Mouse (Mus musculus) C2C12 (cell line): ENCODE data around the gene Ggcx. TPM values are rescaled to one million over a fixed set of nuclear protein-coding genes. Genes with fewer than 3 reads are reported as not detected.

ENCODE experiments used
- H3K27me3 ChIP-seq: one replicate; pipeline ENCODE4 v1.6.1; 2011; ENCODE audit not compliant: control insufficient read depth, insufficient read depth, insufficient read length
- H3K36me3 ChIP-seq: one replicate; pipeline ENCODE4 v1.6.1; 2011; ENCODE audit not compliant: control insufficient read depth, insufficient read depth
- H3K4me3 ChIP-seq: one replicate; pipeline ENCODE4 v1.5.1; 2011; ENCODE audit warnings: mild to moderate bottlenecking, control low read depth; ENCODE audit not compliant: poor library complexity, insufficient read depth, severe bottlenecking
- H3K79me2 ChIP-seq: one replicate; pipeline ENCODE4 v1.6.1; 2011; ENCODE audit not compliant: control insufficient read depth, insufficient read depth
- H3K79me3 ChIP-seq: one replicate; pipeline ENCODE4 v1.6.1; 2011; ENCODE audit warnings: low read depth, control low read depth
- H3ac ChIP-seq: one replicate; pipeline ENCODE3; 2011; ENCODE audit warnings: low read depth; ENCODE audit not compliant: control insufficient read depth, insufficient read length
- CEBPB ChIP-seq: IDR thresholded peaks from one replicate; pipeline ENCODE4 v1.6.1; 2011; ENCODE audit warnings: low read depth, mild to moderate bottlenecking, control low read depth, moderate library complexity
- CTCF ChIP-seq: IDR thresholded peaks from one replicate; pipeline ENCODE4 v1.5.1; 2011; ENCODE audit not compliant: control insufficient read depth, insufficient read depth, insufficient read length
- FOSL1 ChIP-seq: IDR thresholded peaks from one replicate; pipeline ENCODE4 v1.8.0; 2011; ENCODE audit warnings: mild to moderate bottlenecking, low read length; ENCODE audit not compliant: poor library complexity, insufficient read depth, severe bottlenecking
- MAX ChIP-seq: IDR thresholded peaks from one replicate; pipeline ENCODE4 v1.6.1; 2011; ENCODE audit warnings: mild to moderate bottlenecking, control low read depth
- MYOD1 ChIP-seq: IDR thresholded peaks from one replicate; pipeline ENCODE4 v1.6.1; 2011; ENCODE audit warnings: low read depth; ENCODE audit not compliant: control insufficient read depth, insufficient read length
- MYOG ChIP-seq: IDR thresholded peaks from one replicate; pipeline ENCODE4 v1.6.1; 2011; ENCODE audit not compliant: control insufficient read depth, insufficient read length; ENCODE audit errors: extremely low read depth
- USF1 ChIP-seq: IDR thresholded peaks from one replicate; pipeline ENCODE4 v1.6.1; 2011; ENCODE audit warnings: low read depth, mild to moderate bottlenecking, control low read depth, moderate library complexity
- polyA plus RNA-seq: library from polyadenylated mRNA; unstranded; fragments of >200 nt; fragmentation: generic; extraction: Trizol; gene quantifications from one replicate; pipeline ENCODE4 v1.2.1, GENCODE M21; 2012; ENCODE audit warnings: missing spikeins

Ggcx gene
- polyA plus RNA-seq, 1 experiment = 12.2 TPM

DNA sequence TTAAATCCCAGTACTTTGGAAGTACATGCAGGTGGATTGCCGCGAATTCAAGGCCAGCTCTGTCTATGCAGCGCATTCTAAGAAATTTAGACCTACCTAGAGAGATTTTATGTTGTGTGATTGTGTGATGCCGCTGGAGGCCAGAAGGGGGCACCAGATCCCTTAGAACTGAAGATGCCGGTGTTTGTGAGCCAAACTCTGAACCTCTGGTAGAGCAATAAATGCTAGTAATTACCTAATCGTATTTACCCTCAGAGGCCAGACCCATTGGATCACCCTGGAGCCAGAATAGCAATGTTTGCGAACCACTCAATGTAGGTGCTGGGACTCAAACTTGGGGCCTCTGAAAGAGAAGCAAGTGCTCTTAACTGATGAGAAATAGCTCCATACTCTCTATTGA is 12.2 kb upstream of the Ggcx start:
- H3K36me3 ChIP-seq = no peaks in the 10 kb centered on the region
- no peak overlapping the region for H3ac ChIP-seq
- H3K27me3 ChIP-seq = no peaks in the 10 kb centered on the region
- no peak overlapping the region for H3K4me3 ChIP-seq
- TF ChIP-seq MYOG = no peak
- no peak for TF ChIP-seq USF1
- no peak for TF ChIP-seq MYOD1
- no peak for TF ChIP-seq CEBPB
- TF ChIP-seq FOSL1 = no peak
- TF ChIP-seq MAX = no peak
- peak; percentile 5 for TF ChIP-seq CTCF
- H3K79me3 ChIP-seq = no peaks in the 10 kb centered on the region
- no peaks in the 10 kb centered on the region for H3K79me2 ChIP-seq

DNA sequence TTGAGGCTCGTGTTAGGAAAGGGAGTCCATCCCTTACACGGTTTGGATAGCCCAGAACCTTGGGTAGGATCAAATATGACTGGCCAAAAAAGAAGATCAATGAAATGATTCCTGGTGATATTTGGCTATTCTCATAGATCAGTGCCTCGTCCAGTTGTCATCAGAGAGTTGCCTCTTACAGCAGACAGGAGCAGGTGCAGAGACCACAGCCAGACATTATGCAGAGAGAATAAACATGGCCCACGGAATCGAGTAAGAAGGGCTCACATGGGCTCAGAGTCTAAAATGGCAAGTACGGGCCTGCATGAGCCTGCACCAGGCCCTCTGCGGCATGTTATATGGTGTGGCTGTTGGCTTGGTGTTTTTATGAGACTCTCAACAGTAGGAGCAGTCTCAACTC is 8.8 kb upstream of the Ggcx start:
- TF ChIP-seq USF1 = no peak
- TF ChIP-seq CTCF = no peak
- no peak for TF ChIP-seq MYOG
- no peak for TF ChIP-seq CEBPB
- TF ChIP-seq FOSL1 = no peak
- TF ChIP-seq MAX = no peak
- no peak for TF ChIP-seq MYOD1
- no peaks in the 10 kb centered on the region for H3K79me2 ChIP-seq
- H3ac ChIP-seq = no peak overlapping the region
- H3K79me3 ChIP-seq = no peaks in the 10 kb centered on the region
- H3K27me3 ChIP-seq = no peaks in the 10 kb centered on the region
- H3K4me3 ChIP-seq = no peak overlapping the region
- H3K36me3 ChIP-seq = no peaks in the 10 kb centered on the region

DNA sequence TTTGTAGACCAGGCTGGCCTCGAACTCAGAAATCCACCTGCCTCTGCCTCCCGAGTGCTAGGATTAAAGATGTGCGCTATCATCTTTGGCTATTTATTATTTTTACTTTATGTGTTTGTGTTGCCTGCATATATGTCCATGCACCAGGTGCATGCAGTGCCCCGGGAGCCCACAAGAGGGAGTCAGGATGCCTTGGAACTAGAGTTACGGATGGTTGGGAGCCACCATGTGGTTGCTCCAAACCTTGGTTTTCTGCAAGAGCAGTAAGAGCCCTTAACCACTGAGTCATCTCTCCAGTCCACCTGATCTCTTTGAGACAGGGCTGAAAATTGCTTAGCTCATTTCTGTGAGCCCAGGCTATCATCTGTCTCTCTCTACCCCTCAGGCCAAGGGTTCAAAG is 7.0 kb upstream of the Ggcx start:
- peak; percentile 84 for TF ChIP-seq CTCF
- no peak for TF ChIP-seq MYOD1
- no peak for TF ChIP-seq MYOG
- peak; percentile 55 for TF ChIP-seq MAX
- no peak for TF ChIP-seq FOSL1
- TF ChIP-seq CEBPB = no peak
- TF ChIP-seq USF1 = no peak

DNA sequence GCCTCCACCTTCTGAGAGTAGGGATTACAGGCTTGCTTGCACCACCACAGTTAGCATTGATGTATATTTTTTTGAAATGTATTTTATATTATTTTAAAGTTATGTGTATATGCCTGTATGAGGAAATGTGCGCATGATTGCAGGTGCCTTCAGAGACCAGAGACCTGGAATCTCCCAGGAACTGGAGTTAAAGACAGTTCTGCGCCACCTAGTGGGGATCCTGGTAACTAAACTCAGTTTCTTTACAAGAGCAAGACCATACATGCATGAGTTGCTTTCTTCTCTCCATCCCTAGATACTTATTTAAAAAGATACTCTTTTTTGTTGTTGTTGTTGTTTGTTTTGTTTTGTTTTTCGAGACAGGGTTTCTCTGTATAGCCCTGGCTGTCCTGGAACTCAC is 4.5 kb upstream of the Ggcx start:
- H3K79me3 ChIP-seq = no peaks in the 10 kb centered on the region
- no peak overlapping the region for H3ac ChIP-seq
- no peaks in the 10 kb centered on the region for H3K36me3 ChIP-seq
- TF ChIP-seq MYOD1 = no peak
- no peak for TF ChIP-seq MYOG
- H3K27me3 ChIP-seq = no peaks in the 10 kb centered on the region
- peaks cover 5% of the 10 kb centered on the region for H3K79me2 ChIP-seq
- H3K4me3 ChIP-seq = no peak overlapping the region

More for the DNA sequence above, 7.0 kb upstream of the Ggcx start:
- Histone ChIP-seq H3ac (no peak overlapping the region), H3K79me2 (no peaks in the 10 kb centered on the region), H3K4me3 (no peak overlapping the region), H3K36me3 (no peaks in the 10 kb centered on the region), H3K79me3 (no peaks in the 10 kb centered on the region), H3K27me3 (no peaks in the 10 kb centered on the region)

DNA sequence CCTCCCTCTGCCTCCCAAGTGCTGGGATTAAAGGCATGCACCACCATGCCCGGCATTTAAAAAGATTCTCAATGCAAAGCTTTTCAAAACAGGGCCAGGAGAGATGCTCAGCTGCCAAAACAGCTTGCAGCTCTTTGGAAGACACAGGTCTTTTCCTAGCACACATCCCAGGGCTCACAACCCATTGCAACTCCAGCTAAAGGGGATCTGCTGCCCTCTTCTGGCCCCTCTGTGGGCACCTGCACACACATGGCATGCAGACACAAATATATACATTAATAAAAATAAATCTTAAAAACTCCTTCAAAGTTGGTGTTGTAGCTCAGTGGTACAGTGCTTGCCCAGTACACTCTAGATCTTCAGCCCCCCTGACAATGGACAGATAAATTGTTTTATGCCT is 4.1 kb upstream of the Ggcx start:
- H3K27me3 ChIP-seq = no peaks in the 10 kb centered on the region
- TF ChIP-seq MYOD1 (no peak), MYOG (no peak), MAX (no peak), CTCF (no peak), CEBPB (no peak), USF1 (no peak), FOSL1 (no peak)
- no peaks in the 10 kb centered on the region for H3K36me3 ChIP-seq
- H3K4me3 ChIP-seq = no peak overlapping the region
- H3K79me3 ChIP-seq = no peaks in the 10 kb centered on the region
- no peak overlapping the region for H3ac ChIP-seq
- peaks cover 10% of the 10 kb centered on the region for H3K79me2 ChIP-seq

DNA sequence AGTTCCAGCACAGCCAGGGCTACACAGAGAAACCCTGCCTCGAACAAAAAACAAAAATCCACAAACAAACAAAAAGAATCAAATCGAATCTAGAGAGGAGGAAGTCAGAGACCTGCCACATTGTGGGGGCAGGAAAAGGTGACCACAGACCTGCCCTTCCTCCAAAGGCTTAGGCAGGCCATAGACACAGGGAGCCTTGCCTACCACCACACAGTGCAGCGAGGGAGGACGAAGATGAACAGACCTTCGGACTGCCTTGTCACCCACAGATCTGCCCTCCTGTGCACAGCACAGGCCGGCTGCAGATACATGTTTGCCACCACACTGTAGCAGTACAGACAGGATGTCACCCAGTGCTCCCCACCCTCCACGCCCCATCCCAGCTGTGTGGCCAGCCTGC is 3.6 kb upstream of the Ggcx start:
- TF ChIP-seq MYOG (no peak), FOSL1 (no peak), CTCF (no peak)
- Histone ChIP-seq H3ac (no peak overlapping the region), H3K27me3 (no peaks in the 10 kb centered on the region), H3K36me3 (no peaks in the 10 kb centered on the region), H3K79me3 (no peaks in the 10 kb centered on the region), H3K4me3 (no peak overlapping the region), H3K79me2 (peaks cover 15% of the 10 kb centered on the region)
